Comparison of ENCODE assay signal across 8 mouse cellular contexts in genomic region chr1:44551461-44552370, GRCm38 (mm10). TPM values are rescaled to one million over a fixed set of nuclear protein-coding genes. Genes with fewer than 3 reads are reported as not detected.
DNase-seq lines count a peak whose midpoint lies in the region; ATAC-seq and TF ChIP-seq lines count a peak whose summit lies in the region.

Gene Gulp1 (plus strand): TSS chr1:44551511.

- peak; percentile 89 for ATAC-seq in forebrain, embryonic 16.5 days
- 0 out of 2 replicates have a peak, but pooled peaks have one; percentile 13 for ATAC-seq in liver, postnatal 0 days
- peak; percentile 90 for ATAC-seq in neural tube, embryonic 15.5 days (ENCODE audit: low FRiP score)

- no peaks in the 10 kb centered on the region for H3K36me3 ChIP-seq in forebrain, embryonic 16.5 days (ENCODE audit: control insufficient read depth, insufficient read depth)
- H3K36me3 ChIP-seq in liver, postnatal 0 days (replicated peaks; ENCODE audit: insufficient read depth, low read length), result no peaks in the 10 kb centered on the region
- no peaks in the 10 kb centered on the region for H3K36me3 ChIP-seq in neural tube, embryonic 15.5 days

- H3K4me2 ChIP-seq in forebrain, embryonic 16.5 days (ENCODE audit: low read length), result peak within 1 kb of the TSS; percentile 93
- H3K4me2 ChIP-seq in liver, postnatal 0 days (ENCODE audit: low read depth, low read length), result peak within 1 kb of the TSS; percentile 79
- peak within 1 kb of the TSS; percentile 92 for H3K4me2 ChIP-seq in neural tube, embryonic 15.5 days

- intact Hi-C loops in heart, postnatal 14 days (cut with DNase I), result loop anchor here (5.0 to 10.0 kb wide), 3 partner anchors 191 to 1457 kb away; partner anchors contain the start of genes AI597479 and Tgfbrap1

- H3K4me3 ChIP-seq in forebrain, embryonic 16.5 days (replicated peaks; ENCODE audit: low read length), result peak within 1 kb of the TSS; percentile 59
- peak within 1 kb of the TSS; percentile 51 for H3K4me3 ChIP-seq in liver, postnatal 0 days (ENCODE audit: low read depth, low read length)
- H3K4me3 ChIP-seq in neural tube, embryonic 15.5 days (replicated peaks), result peak within 1 kb of the TSS; percentile 67

- peak; percentile 55 for TF ChIP-seq CTCF in liver, postnatal 0 days (IDR thresholded peaks at IDR 0.05; ENCODE audit: low read depth)

- no peak for TF ChIP-seq EP300 in liver, postnatal 0 days (IDR thresholded peaks at IDR 0.05; ENCODE audit: low read depth)

- H3K9ac ChIP-seq in forebrain, embryonic 16.5 days (replicated peaks; ENCODE audit: low read depth, low read length), result peak within 1 kb of the TSS; percentile 62
- H3K9ac ChIP-seq in liver, postnatal 0 days (replicated peaks), result peak within 1 kb of the TSS; percentile 22; the same call in 1 of the 2 replicates
- H3K9ac ChIP-seq in neural tube, embryonic 15.5 days (replicated peaks), result peak within 1 kb of the TSS; percentile 64

- under 1% methylated on average over 55 of the region's 55 CpGs for WGBS in forebrain, embryonic 16.5 days
- WGBS in liver, postnatal 0 days (ENCODE audit: insufficient replicate concordance), result under 1% methylated on average over 55 of the region's 55 CpGs
- under 1% methylated on average over 55 of the region's 55 CpGs for WGBS in neural tube, embryonic 15.5 days

- H3K27me3 ChIP-seq in forebrain, embryonic 16.5 days (replicated peaks; ENCODE audit: control insufficient read depth, insufficient read depth, low read length), result no peaks in the 10 kb centered on the region
- peaks cover 4% of the 10 kb centered on the region; the same call in 1 of the 2 replicates for H3K27me3 ChIP-seq in liver, postnatal 0 days (ENCODE audit: insufficient read depth, low read length)
- H3K27me3 ChIP-seq in neural tube, embryonic 15.5 days (replicated peaks), result no peaks in the 10 kb centered on the region

- H3K27ac ChIP-seq in forebrain, embryonic 16.5 days (ENCODE audit: low read length), result no peak within 1 kb of the TSS
- 0 out of 2 replicates have a peak within 1 kb of the TSS, but pooled peaks have one; percentile 18 for H3K27ac ChIP-seq in liver, postnatal 0 days (ENCODE audit: low read depth)
- peak within 1 kb of the TSS; percentile 60 for H3K27ac ChIP-seq in neural tube, embryonic 15.5 days (replicated peaks)

- peak; percentile 78 for DNase-seq in ES-CJ7 (ENCODE audit: low read depth, low spot score)
- peak; percentile 13 to 37 for DNase-seq in cerebellum, adult 18-20 months
- peak; percentile 81 for DNase-seq in heart, postnatal 14 days
- peak; percentile 3 to 42 for DNase-seq in layer of hippocampus, adult 18-20 months (ENCODE audit: low spot score in 2 of 2)
- DNase-seq in liver, postnatal 0 days, result peak; percentile 41
- peak; percentile 70 for DNase-seq in urinary bladder, postnatal 14 days (ENCODE audit: low spot score)

- peaks cover 17% of the 10 kb centered on the region for H3K4me1 ChIP-seq in forebrain, embryonic 16.5 days (replicated peaks; ENCODE audit: control insufficient read depth, insufficient read depth, low read length)
- peaks cover 2% of the 10 kb centered on the region; the same call in 1 of the 2 replicates for H3K4me1 ChIP-seq in liver, postnatal 0 days (ENCODE audit: insufficient read depth)
- H3K4me1 ChIP-seq in neural tube, embryonic 15.5 days, result peaks cover 17% of the 10 kb centered on the region; the same call in 1 of the 2 replicates

- no peaks in the 10 kb centered on the region for H3K9me3 ChIP-seq in forebrain, embryonic 16.5 days (ENCODE audit: control insufficient read depth, low read length)
- no peaks in the 10 kb centered on the region for H3K9me3 ChIP-seq in liver, postnatal 0 days (ENCODE audit: low read length)
- H3K9me3 ChIP-seq in neural tube, embryonic 15.5 days (replicated peaks), result no peaks in the 10 kb centered on the region

RNA-seq across cellular contexts. Expression of gene Gulp1, which starts in this region (rescaled TPM):
- polyA plus RNA-seq in forebrain, embryonic 16.5 days (2015; fragmentation: Nextera tagmentation; extraction: Ambion mirVana), result 7.2 and 9.3 TPM in 2 replicates
- total RNA-seq in heart, postnatal 14 days (2021), result 10 to 100 TPM in 1 of 2 experiments, 1 to 10 TPM in 1; 8.8 to 10.5 TPM
- total RNA-seq in layer of hippocampus, adult 18-20 months (2021), result 1 to 10 TPM; 2.2 to 2.6 TPM
- 0.46 and 0.51 TPM in 2 replicates for polyA plus RNA-seq in liver, postnatal 0 days (2015; fragmentation: Nextera tagmentation; extraction: Ambion mirVana)
- polyA plus RNA-seq in neural tube, embryonic 15.5 days (2015; fragmentation: Nextera tagmentation; extraction: Ambion mirVana), result 7.4 and 8.4 TPM in 2 replicates

Comparison
In these comparisons a context has a peak if more than half of its experiments do, and no peak if none do; other contexts are left out.
1. Peak in DNase-seq, ATAC-seq, H3K4me3 ChIP-seq, H3K27ac ChIP-seq, H3K9ac ChIP-seq and H3K4me2 ChIP-seq in liver, postnatal 0 days; RNA of the gene not detected or under 1 TPM.
2. DNase-seq: peak in every context shown above with its lines; median percentile 81 in heart, postnatal 14 days; 78 in ES-CJ7; 70 in urinary bladder, postnatal 14 days; 41 in liver, postnatal 0 days; 25 in cerebellum, adult 18-20 months; 22 in layer of hippocampus, adult 18-20 months.
3. ATAC-seq: peak in every context shown above with its lines; median percentile 90 in neural tube, embryonic 15.5 days; 89 in forebrain, embryonic 16.5 days; 13 in liver, postnatal 0 days.